Mouse (Mus musculus): Measurements from ENCODE around the gene Rplp1. TPM values are rescaled to one million over a fixed set of nuclear protein-coding genes. Genes with fewer than 3 reads are reported as not detected.

Rplp1 gene
- polyA plus RNA-seq, 3 experiments from 2014 or later: 2,175 to 3,618 (median 3,142) TPM

- ATAC-seq: no peak
These were observed 41.0 kb downstream of the Rplp1 start for GRCm38 (mm10) chr9:61873325-61873724.

GRCm38 (mm10) chr9:61872246-61872941 is 41.9 kb downstream of the Rplp1 start:
- ATAC-seq: no peak

GRCm38 (mm10) chr9:61871839-61872238 is 42.5 kb downstream of the Rplp1 start:
- no peak for ATAC-seq

GRCm38 (mm10) chr9:61867659-61868058 is 46.7 kb downstream of the Rplp1 start:
- no peak for ATAC-seq

Other genes starting within 250 kb of the Rplp1 start
- 10 to 100 TPM in 2 of 3 experiments, 1 to 10 TPM in 1; 4.9 to 91.0 (median 14.7) TPM for gene Kif23, start 32.2 kb upstream of the Rplp1 start, polyA plus RNA-seq (2017; shearing (Covaris generic))
- under 1 TPM; 0.10 to 0.23 (median 0.22) TPM for gene Paqr5, start 112.3 kb upstream of the Rplp1 start, polyA plus RNA-seq (2017; shearing (Covaris generic))
- 1 to 10 TPM; 3.4 to 5.0 (median 4.3) TPM for gene Glce, start 208.1 kb upstream of the Rplp1 start, polyA plus RNA-seq (2017; shearing (Covaris generic))